Mouse (Mus musculus) liver, embryonic 14.5 days (tissue): ENCODE data around the gene Pygl. TPM values are rescaled to one million over a fixed set of nuclear protein-coding genes. Genes with fewer than 3 reads are reported as not detected.

Experiments
- ATAC-seq: fragments of 200-750 bp; cut with Nextera tagmentation; 2 replicates; pipeline ENCODE4 v1.8.0; 2017; ENCODE audit warnings: moderate number of reproducible peaks, mild to moderate bottlenecking, moderate library complexity; ENCODE audit not compliant: insufficient read depth
- DNase-seq, 3 experiments: peaks; one replicate each; pipeline ENCODE4 v3.0.0-alpha.2; 2012 to 2013; ENCODE audit warnings: low read depth in 3 of 3, low spot score in 3 of 3
- H3K27ac ChIP-seq: fragments of 300-500 bp; sonication (generic); 2 replicates; pipeline ENCODE4 v1.5.1; 2014; ENCODE audit warnings: moderate library complexity, mild to moderate bottlenecking, control low read depth, inconsistent platforms
- H3K27me3 ChIP-seq: fragments of 300-500 bp; sonication (generic); 2 replicates; pipeline ENCODE4 v1.6.1; 2014; ENCODE audit warnings: mild to moderate bottlenecking, low read length, moderate library complexity; ENCODE audit not compliant: control insufficient read depth, insufficient read depth
- H3K36me3 ChIP-seq: fragments of 300-500 bp; sonication (generic); replicated peaks from 2 replicates; pipeline ENCODE4 v1.6.1; 2014; ENCODE audit warnings: low read depth; ENCODE audit not compliant: control insufficient read depth, insufficient read depth
- H3K4me1 ChIP-seq, 2 experiments: fragments of 200-500 bp in 1 of 2; fragments of 300-500 bp in 1 of 2; sonication (generic) in 1 of 2; replicated peaks; 2 replicates each; pipeline ENCODE4 v1.6.1; 2012 to 2014; ENCODE audit warnings: antibody characterized with exemption in 1 of 2, inconsistent platforms in 1 of 2, low read length in 1 of 2; ENCODE audit not compliant: control insufficient read depth in 2 of 2, insufficient read depth in 2 of 2
- H3K4me2 ChIP-seq: fragments of 300-500 bp; sonication (generic); 2 replicates; pipeline ENCODE4 v1.6.1; 2014; ENCODE audit warnings: low read depth, mild to moderate bottlenecking, control low read depth, moderate library complexity
- H3K4me3 ChIP-seq, 2 experiments: fragments of 200-500 bp in 1 of 2; fragments of 300-500 bp in 1 of 2; sonication (generic) in 1 of 2; 2 replicates each; pipeline ENCODE4 v1.5.1; 2012 to 2014; ENCODE audit warnings: low read depth in 2 of 2, low read length in 2 of 2, mild to moderate bottlenecking in 2 of 2, control low read depth in 1 of 2, inconsistent platforms in 1 of 2, moderate library complexity in 1 of 2; ENCODE audit not compliant: insufficient read depth in 1 of 2
- H3K9ac ChIP-seq: fragments of 300-500 bp; sonication (generic); replicated peaks from 2 replicates; pipeline ENCODE4 v1.6.1; 2014; ENCODE audit warnings: mild to moderate bottlenecking, control low read depth, moderate library complexity
- H3K9me3 ChIP-seq: fragments of 300-500 bp; sonication (generic); 2 replicates; pipeline ENCODE4 v1.6.1; 2016; ENCODE audit warnings: low read length, mixed read lengths; ENCODE audit not compliant: control insufficient read depth
- CTCF ChIP-seq: IDR thresholded peaks from 2 replicates; pipeline ENCODE4 v1.5.1; 2016; ENCODE audit warnings: antibody characterized with exemption, low read depth, control low read depth
- EP300 ChIP-seq: IDR thresholded peaks from 2 replicates; pipeline ENCODE4 v1.6.1; 2016; ENCODE audit warnings: antibody characterized with exemption, low read depth
- WGBS: fragments of 180-500 bp; shearing (Covaris S2); extraction: QIAGEN DNeasy Blood & Tissue Kit; methylation state at CpG from one replicate; pipeline ENCODE4 v1.1.7; 2014; ENCODE audit not compliant: insufficient replicate concordance; 5-methylcytosine and 5-hydroxymethylcytosine counted together
- polyA plus RNA-seq, 2 experiments: library from polyadenylated mRNA; depleted of rRNA in 1 of 2; stranded (reverse) in 1 of 2; unstranded in 1 of 2; fragments of >200 nt; fragmentation: Nextera tagmentation in 1 of 2; extraction: Ambion mirVana in 1 of 2; gene quantifications; 2 replicates each; pipeline versions ENCODE4 v1.2.1 to v1.2.3; 2012 to 2014

Pygl gene
- polyA plus RNA-seq, 2 experiments, result 29.5 to 47.9 TPM

- TF ChIP-seq CTCF, result no peak
- TF ChIP-seq EP300, result no peak
Observed at GRCm38 (mm10) chr12:70161057-70161456, 70.2 kb downstream of the Pygl start.

GRCm38 (mm10) chr12:70157292-70158066 is 73.8 kb downstream of the Pygl start:
- ATAC-seq (no peak), DNase-seq (no peak)
- Histone ChIP-seq H3K4me2 (no peak overlapping the region), H3K27me3 (no peaks in the 10 kb centered on the region), H3K27ac (no peak overlapping the region), H3K36me3 (no peaks in the 10 kb centered on the region), H3K4me1 (no peaks in the 10 kb centered on the region), H3K4me3 (no peak overlapping the region), H3K9ac (no peak overlapping the region), H3K9me3 (no peaks in the 10 kb centered on the region)
- WGBS, result 32% methylated on average over 5 of the region's 5 CpGs
- no peak for TF ChIP-seq EP300
- no peak for TF ChIP-seq CTCF

More at GRCm38 (mm10) chr12:70161057-70161456, 70.2 kb downstream of the Pygl start:
- WGBS, result 64% methylated on average over 5 of the region's 5 CpGs
- Histone ChIP-seq H3K27ac (no peak overlapping the region), H3K9ac (no peak overlapping the region), H3K4me3 (no peak overlapping the region), H3K9me3 (no peaks in the 10 kb centered on the region), H3K4me1 (no peaks in the 10 kb centered on the region), H3K4me2 (no peak overlapping the region), H3K36me3 (no peaks in the 10 kb centered on the region), H3K27me3 (no peaks in the 10 kb centered on the region)
- DNase-seq (no peak), ATAC-seq (no peak)

DNA sequence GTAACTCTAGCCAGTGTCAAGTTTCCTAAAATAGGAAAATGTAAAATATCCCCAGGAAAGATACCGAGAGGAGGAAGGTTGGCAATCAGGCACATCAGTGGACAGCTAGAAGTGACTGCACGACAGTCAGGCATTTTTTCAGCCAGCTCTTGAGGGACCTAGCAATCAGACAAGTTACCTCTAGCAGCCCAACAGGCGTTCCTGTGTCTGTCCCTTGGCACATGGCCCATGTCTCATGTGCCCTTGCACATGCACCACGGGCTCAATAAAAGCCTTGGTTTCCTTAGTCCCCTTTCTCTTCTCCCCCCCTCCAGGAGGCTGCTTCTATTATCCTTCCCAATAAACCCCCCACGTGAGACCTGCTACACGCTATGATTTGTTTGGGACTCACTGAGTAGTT is 75.1 kb downstream of the Pygl start:
- ATAC-seq (no peak), DNase-seq (no peak)
- Histone ChIP-seq H3K9me3 (no peaks in the 10 kb centered on the region), H3K27me3 (no peaks in the 10 kb centered on the region), H3K4me3 (no peak overlapping the region), H3K9ac (no peak overlapping the region), H3K27ac (no peak overlapping the region), H3K4me2 (no peak overlapping the region), H3K36me3 (no peaks in the 10 kb centered on the region), H3K4me1 (no peaks in the 10 kb centered on the region)
- TF ChIP-seq CTCF, result no peak
- TF ChIP-seq EP300, result no peak
- 46% methylated on average over 6 of the region's 6 CpGs for WGBS

GRCm38 (mm10) chr12:70153842-70154241 is 77.4 kb downstream of the Pygl start, which contains the start of gene Abhd12b:
Gene Abhd12b (plus strand): TSS chr12:70154142.
- Histone ChIP-seq H3K27me3 (no peaks in the 10 kb centered on the region), H3K4me1 (0 out of 4 replicates have a peak, but pooled peaks cover 0 to 1% of the 10 kb centered on the region in 2 experiments), H3K36me3 (no peaks in the 10 kb centered on the region), H3K4me2 (no peak within 1 kb of the TSS), H3K27ac (no peak within 1 kb of the TSS), H3K9ac (no peak within 1 kb of the TSS), H3K9me3 (no peaks in the 10 kb centered on the region), H3K4me3 (no peak within 1 kb of the TSS)
- no peak for ATAC-seq
- TF ChIP-seq CTCF (no peak), EP300 (no peak)
- 29% methylated on average over 3 of the region's 3 CpGs for WGBS
- DNase-seq, result no peak

DNA sequence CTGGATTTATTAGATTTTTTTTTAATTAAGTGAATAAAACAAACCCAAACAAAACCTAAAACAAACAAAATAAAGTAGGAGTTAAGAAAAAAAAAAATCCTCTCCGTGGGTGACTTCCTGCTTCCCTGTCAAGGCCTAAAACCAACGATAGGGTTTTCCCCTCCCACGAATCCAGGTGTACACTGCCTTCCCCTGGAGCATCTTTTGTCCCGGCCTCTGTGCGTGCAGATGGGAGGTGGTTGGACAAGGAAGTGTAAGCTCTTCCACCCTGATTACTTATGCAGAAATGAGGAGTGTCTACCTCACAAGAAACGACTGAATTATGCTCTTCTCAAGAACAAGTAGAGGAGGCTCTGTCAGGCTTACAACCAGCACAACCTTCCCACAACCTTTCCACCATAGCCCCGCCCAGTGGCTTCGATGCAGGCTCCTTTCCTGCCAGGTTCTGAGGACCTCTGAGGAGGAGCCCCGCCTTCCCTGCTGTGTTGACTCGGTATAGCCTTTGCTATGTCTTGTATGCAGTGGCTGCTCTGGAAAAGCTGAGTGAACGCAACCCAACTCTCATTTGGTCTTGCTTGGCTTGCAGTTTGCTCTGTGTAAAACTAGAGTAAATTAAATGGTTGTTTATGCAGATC is 82.5 kb downstream of the Pygl start:
- Histone ChIP-seq H3K4me3 (peak overlapping the region in 1 of 2 experiments; percentile 18; a peak in 2 of 4 replicates), H3K9ac (no peak overlapping the region), H3K27me3 (no peaks in the 10 kb centered on the region), H3K27ac (no peak overlapping the region), H3K36me3 (no peaks in the 10 kb centered on the region), H3K4me1 (0 out of 4 replicates have a peak, but pooled peaks cover 0 to 4% of the 10 kb centered on the region in 2 experiments), H3K9me3 (no peaks in the 10 kb centered on the region), H3K4me2 (peak overlapping the region; percentile 50)
- no peak for DNase-seq
- ATAC-seq, result no peak
- WGBS, result 10% methylated on average over 11 of the region's 11 CpGs
- TF ChIP-seq EP300, result no peak
- no peak for TF ChIP-seq CTCF
